29 mouse cellular contexts compared by ENCODE assay signal in genomic region chr11:83285627-83286026, GRCm38 (mm10). TPM values are rescaled to one million over a fixed set of nuclear protein-coding genes. Genes with fewer than 3 reads are reported as not detected.
A peak's percentile ranks its signal among the peaks of the same experiment; 100 is the strongest.
DNase-seq lines count a peak whose midpoint lies in the region; ATAC-seq lines count a peak whose summit lies in the region.
"Had no signal": no experiment of that assay in that cellular context is flagged by ENCODE, and none has a peak within 500 bp of the region (broad histone marks: within the 10 kb centered on the region; RNA-seq: fewer than 3 reads in every experiment).

No protein-coding gene starts in this region.

- no peak for DNase-seq in heart, postnatal 14 days
- peak; percentile 25 for DNase-seq in A20 (ENCODE audit: low read depth, low spot score)
- DNase-seq in adrenal gland, postnatal 14 days = no peak
- DNase-seq in retina, postnatal 1 day = no peak
- DNase-seq: adrenal gland, adult 2 months; cerebellum, adult 8-10 months; cerebellum, postnatal 36 days; embryo, embryonic 11 days; gastrocnemius, postnatal 14 days; heart, adult 2 months; kidney, adult 11 months; kidney, postnatal 4 days; layer of hippocampus, adult 9-11 months; lung, postnatal 4 days; thymus, postnatal 25 days had no signal

- 90% methylated on average over 4 of the region's 4 CpGs for WGBS in heart, embryonic 11.5 days (ENCODE audit: insufficient replicate concordance)
- 68% methylated on average over 4 of the region's 4 CpGs for WGBS in liver, embryonic 15.5 days (ENCODE audit: insufficient replicate concordance)

- H3K4me2 ChIP-seq in heart, embryonic 11.5 days = peak overlapping the region; percentile 38
- peak overlapping the region; percentile 48 for H3K4me2 ChIP-seq in liver, embryonic 15.5 days
- H3K4me2 ChIP-seq: hindbrain, embryonic 12.5 days; kidney, embryonic 15.5 days; limb, embryonic 13.5 days; lung, embryonic 15.5 days; midbrain, embryonic 11.5 days; stomach, embryonic 15.5 days had no signal

- ATAC-seq in heart, embryonic 11.5 days (replicated peaks; ENCODE audit: insufficient number of reproducible peaks, low FRiP score, low TSS enrichment) = no peak
- ATAC-seq in erythroblast, adult 5-6 weeks (replicated peaks; ENCODE audit: low FRiP score, poor library complexity, severe bottlenecking) = peak; percentile 29
- no peak for ATAC-seq in liver, embryonic 15.5 days (ENCODE audit: insufficient read depth)
- ATAC-seq: forebrain, embryonic 16.5 days had no signal

- no peak overlapping the region for H3K27ac ChIP-seq in heart, embryonic 11.5 days (ENCODE audit: low read depth, low read length)
- H3K27ac ChIP-seq in liver, embryonic 15.5 days (replicated peaks) = peak overlapping the region; percentile 95
- H3K27ac ChIP-seq: forebrain, embryonic 10.5 days; heart, adult 2 months; hindbrain, embryonic 12.5 days; kidney, embryonic 15.5 days; limb, embryonic 13.5 days; lung, embryonic 15.5 days; stomach, embryonic 15.5 days had no signal

- peaks cover 3% of the 10 kb centered on the region; the same call in 1 of the 2 replicates for H3K27me3 ChIP-seq in heart, embryonic 11.5 days (ENCODE audit: control insufficient read depth, insufficient read depth, low read length)
- H3K27me3 ChIP-seq in liver, embryonic 15.5 days = peaks cover 25% of the 10 kb centered on the region
- H3K27me3 ChIP-seq: hindbrain, embryonic 12.5 days; kidney, embryonic 15.5 days; limb, embryonic 13.5 days; lung, embryonic 15.5 days; stomach, embryonic 15.5 days had no signal

- intact Hi-C loops in heart, postnatal 14 days (cut with DNase I) = no loop called here

- no peaks in the 10 kb centered on the region for H3K9me3 ChIP-seq in heart, embryonic 11.5 days (replicated peaks; ENCODE audit: control insufficient read depth, low read length)
- H3K9me3 ChIP-seq in liver, embryonic 15.5 days (replicated peaks) = no peaks in the 10 kb centered on the region
- H3K9me3 ChIP-seq: forebrain, embryonic 10.5 days; hindbrain, embryonic 12.5 days; kidney, embryonic 15.5 days; limb, embryonic 13.5 days; lung, embryonic 15.5 days; stomach, embryonic 15.5 days had no signal

- no peaks in the 10 kb centered on the region for H3K36me3 ChIP-seq in heart, embryonic 11.5 days (ENCODE audit: control insufficient read depth, insufficient read depth, low read length)
- H3K36me3 ChIP-seq in liver, embryonic 15.5 days (replicated peaks) = peaks cover 37% of the 10 kb centered on the region
- H3K36me3 ChIP-seq: forebrain, embryonic 10.5 days; hindbrain, embryonic 12.5 days; kidney, embryonic 15.5 days; limb, embryonic 13.5 days; lung, embryonic 15.5 days; stomach, embryonic 15.5 days had no signal

- H3K4me1 ChIP-seq in heart, embryonic 11.5 days (ENCODE audit: control insufficient read depth, insufficient read depth, low read length) = peaks cover under 1% of the 10 kb centered on the region; the same call in 1 of the 2 replicates
- H3K4me1 ChIP-seq in liver, embryonic 15.5 days (replicated peaks) = peaks cover 78% of the 10 kb centered on the region
- H3K4me1 ChIP-seq: hindbrain, embryonic 12.5 days; lung, embryonic 15.5 days; stomach, embryonic 15.5 days had no signal

- peak overlapping the region; percentile 31 for H3K4me3 ChIP-seq in heart, embryonic 11.5 days (ENCODE audit: low read depth, low read length)
- H3K4me3 ChIP-seq in liver, embryonic 15.5 days (replicated peaks) = peak overlapping the region; percentile 63
- H3K4me3 ChIP-seq: forebrain, embryonic 10.5 days; heart, adult 2 months; hindbrain, embryonic 12.5 days; kidney, embryonic 15.5 days; limb, embryonic 13.5 days; lung, embryonic 15.5 days; stomach, embryonic 15.5 days had no signal

- no peak overlapping the region for H3K9ac ChIP-seq in heart, embryonic 11.5 days (ENCODE audit: low read depth, low read length)
- peak overlapping the region; percentile 57 for H3K9ac ChIP-seq in liver, embryonic 15.5 days
- H3K9ac ChIP-seq: hindbrain, embryonic 12.5 days; kidney, embryonic 15.5 days; limb, embryonic 13.5 days; lung, embryonic 15.5 days; stomach, embryonic 15.5 days had no signal

RNA-seq across cellular contexts. Expression of gene Slfn14, which starts 0.9 kb away (rescaled TPM):
- 3.1 and 3.9 TPM in 2 replicates for polyA plus RNA-seq in heart, embryonic 11.5 days (2014; fragmentation: Nextera tagmentation; extraction: Ambion mirVana)
- under 1 TPM; 0.07 to 0.19 TPM for total RNA-seq in heart, postnatal 14 days (2021)
- total RNA-seq in erythroblast, adult 5-6 weeks (2015; ENCODE audit: low replicate concordance) = 616 and 623 TPM in 2 replicates
- 920 and 955 TPM in 2 replicates for total RNA-seq in erythroblast, adult 5-6 weeks (2017; ENCODE audit: low replicate concordance)
- polyA plus RNA-seq in liver, embryonic 15.5 days (2015; fragmentation: Nextera tagmentation; extraction: Ambion mirVana) = 32.3 and 37.0 TPM in 2 replicates
- total RNA-seq in adrenal gland, postnatal 14 days (2021) = 0.41 and 2.7 TPM in 2 replicates
- total RNA-seq: adrenal gland, adult 2 months; ES-E14; gastrocnemius, postnatal 14 days; left cerebral cortex, postnatal 25 days; midbrain, postnatal 0 days had no signal
- polyA plus RNA-seq: adrenal gland, adult 2 months; forebrain, embryonic 16.5 days; heart, adult 2 months; midbrain, postnatal 0 days had no signal

RNA-seq across cellular contexts. Expression of gene Ap2b1, which starts 13.2 kb away (rescaled TPM):
- 51.5 and 66.1 TPM in 2 replicates for polyA plus RNA-seq in heart, embryonic 11.5 days (2014; fragmentation: Nextera tagmentation; extraction: Ambion mirVana)
- total RNA-seq in heart, postnatal 14 days (2021) = 10 to 100 TPM; 52.6 to 58.6 TPM
- 20.8 and 28.2 TPM in 2 replicates for total RNA-seq in erythroblast, adult 5-6 weeks (2015; ENCODE audit: low replicate concordance)
- 46.0 and 52.7 TPM in 2 replicates for total RNA-seq in erythroblast, adult 5-6 weeks (2017; ENCODE audit: low replicate concordance)
- 18.6 and 19.6 TPM in 2 replicates for polyA plus RNA-seq in liver, embryonic 15.5 days (2015; fragmentation: Nextera tagmentation; extraction: Ambion mirVana)
- total RNA-seq in adrenal gland, postnatal 14 days (2021) = 86.9 and 98.4 TPM in 2 replicates

RNA-seq across cellular contexts. Expression of gene Pex12, which starts 16.8 kb away (rescaled TPM):
- 9.6 and 9.7 TPM in 2 replicates for polyA plus RNA-seq in heart, embryonic 11.5 days (2014; fragmentation: Nextera tagmentation; extraction: Ambion mirVana)
- total RNA-seq in heart, postnatal 14 days (2021) = 10 to 100 TPM in 1 of 2 experiments, 1 to 10 TPM in 1; 9.3 to 13.6 TPM
- total RNA-seq in erythroblast, adult 5-6 weeks (2015; ENCODE audit: low replicate concordance) = 1.3 and 2.9 TPM in 2 replicates
- total RNA-seq in erythroblast, adult 5-6 weeks (2017; ENCODE audit: low replicate concordance) = 1.3 and 3.9 TPM in 2 replicates
- polyA plus RNA-seq in liver, embryonic 15.5 days (2015; fragmentation: Nextera tagmentation; extraction: Ambion mirVana) = 5.1 and 5.4 TPM in 2 replicates
- total RNA-seq in adrenal gland, postnatal 14 days (2021) = 15.1 and 16.2 TPM in 2 replicates

Comparison
In these comparisons a context has a peak if more than half of its experiments do, and no peak if none do; other contexts are left out.
1. RNA of gene Slfn14, which starts 0.9 kb away (total RNA-seq): 616 to 955 TPM in erythroblast, adult 5-6 weeks; 0.41 to 2.7 TPM in adrenal gland, postnatal 14 days and 0.07 to 0.19 TPM in heart, postnatal 14 days; every median in the first group is over 100 times any median in the second.